Mouse (Mus musculus) limb, embryonic 11.5 days (tissue): ENCODE measurements around the gene Tomt. TPM values are rescaled to one million over a fixed set of nuclear protein-coding genes. Genes with fewer than 3 reads are reported as not detected.
A peak's percentile ranks its signal among the peaks of the same experiment; 100 is the strongest.
"Not testable (repeated sequence)": the region's sequence is repeated elsewhere in the genome, so short reads cannot be mapped to it uniquely, and the experiment has no call there.

Experiments
- ATAC-seq: fragments of 200-750 bp; cut with Nextera tagmentation; 2 replicates; pipeline ENCODE4 v1.8.0; 2017; ENCODE audit warnings: low read depth; ENCODE audit not compliant: insufficient number of reproducible peaks, low FRiP score, low TSS enrichment
- DNase-seq: peaks from one replicate; pipeline ENCODE4 v3.0.0-alpha.2; 2015; ENCODE audit warnings: low spot score
- H3K27ac ChIP-seq: fragments of 300-500 bp; sonication (generic); replicated peaks from 2 replicates; pipeline ENCODE4 v1.5.1; 2014; ENCODE audit warnings: low read depth, mild to moderate bottlenecking, low read length
- H3K27me3 ChIP-seq: fragments of 300-500 bp; sonication (generic); 2 replicates; pipeline ENCODE4 v1.6.1; 2014; ENCODE audit warnings: mild to moderate bottlenecking, low read length, mixed read lengths; ENCODE audit not compliant: control insufficient read depth, insufficient read depth
- H3K36me3 ChIP-seq: fragments of 300-500 bp; sonication (generic); 2 replicates; pipeline ENCODE4 v1.6.1; 2014; ENCODE audit warnings: mild to moderate bottlenecking, low read length, moderate library complexity, mixed read lengths; ENCODE audit not compliant: control insufficient read depth, insufficient read depth
- H3K4me1 ChIP-seq: fragments of 300-500 bp; sonication (generic); 2 replicates; pipeline ENCODE4 v1.6.1; 2014; ENCODE audit warnings: low read length, mixed read lengths; ENCODE audit not compliant: control insufficient read depth, insufficient read depth
- H3K4me2 ChIP-seq: fragments of 300-500 bp; sonication (generic); 2 replicates; pipeline ENCODE4 v1.6.1; 2014; ENCODE audit warnings: low read depth, mild to moderate bottlenecking, moderate library complexity; ENCODE audit not compliant: severe bottlenecking
- H3K4me3 ChIP-seq: fragments of 300-500 bp; sonication (generic); 2 replicates; pipeline ENCODE4 v1.5.1; 2014; ENCODE audit warnings: low read depth, low read length
- H3K9ac ChIP-seq: fragments of 300-500 bp; sonication (generic); 2 replicates; pipeline ENCODE4 v1.6.1; 2014; ENCODE audit warnings: mild to moderate bottlenecking, low read length
- H3K9me3 ChIP-seq: fragments of 300-500 bp; sonication (generic); 2 replicates; pipeline ENCODE4 v1.6.1; 2016; ENCODE audit warnings: low read length; ENCODE audit not compliant: control insufficient read depth
- WGBS: fragments of 180-500 bp; shearing (Covaris S2); extraction: QIAGEN DNeasy Blood & Tissue Kit; methylation state at CpG from one replicate; pipeline ENCODE4 v1.1.7; 2014; 5-methylcytosine and 5-hydroxymethylcytosine counted together
- polyA plus RNA-seq: library from polyadenylated mRNA; unstranded; fragments of >200 nt; fragmentation: Nextera tagmentation; extraction: Ambion mirVana; gene quantifications from 2 replicates; pipeline ENCODE4 v1.2.1, GENCODE M21; 2014

Gene Tomt
- polyA plus RNA-seq, 1 experiment from 2014 or later, result 0.40 TPM

GRCm38 (mm10) chr7:101937569-101937968 is 31.4 kb upstream of the Tomt start:
- H3K4me2 ChIP-seq, result no peak overlapping the region
- no peak overlapping the region for H3K9ac ChIP-seq
- no peaks in the 10 kb centered on the region for H3K9me3 ChIP-seq
- 94% methylated on average over 4 of the region's 4 CpGs for WGBS
- H3K4me3 ChIP-seq, result no peak overlapping the region
- DNase-seq, result no peak
- no peaks in the 10 kb centered on the region; the same call in 1 of the 2 replicates for H3K4me1 ChIP-seq
- ATAC-seq, result no peak
- H3K36me3 ChIP-seq, result peaks cover 2% of the 10 kb centered on the region; the same call in 1 of the 2 replicates
- no peak overlapping the region for H3K27ac ChIP-seq
- no peaks in the 10 kb centered on the region for H3K27me3 ChIP-seq

GRCm38 (mm10) chr7:101936996-101937395 is 30.8 kb upstream of the Tomt start:
- no peak for ATAC-seq
- H3K4me1 ChIP-seq, result no peaks in the 10 kb centered on the region; the same call in 1 of the 2 replicates
- 96% methylated on average over 4 of the region's 4 CpGs for WGBS

GRCm38 (mm10) chr7:101935957-101936356 is 29.8 kb upstream of the Tomt start:
- ATAC-seq (no peak), DNase-seq (no peak)
- Histone ChIP-seq H3K27me3 (no peaks in the 10 kb centered on the region), H3K4me3 (no peak overlapping the region), H3K9ac (no peak overlapping the region), H3K36me3 (peaks cover 2% of the 10 kb centered on the region; the same call in 1 of the 2 replicates), H3K4me1 (no peaks in the 10 kb centered on the region; the same call in 1 of the 2 replicates), H3K4me2 (no peak overlapping the region), H3K9me3 (no peaks in the 10 kb centered on the region), H3K27ac (no peak overlapping the region)
- 96% methylated on average over 4 of the region's 4 CpGs for WGBS

More at GRCm38 (mm10) chr7:101936996-101937395, 30.8 kb upstream of the Tomt start:
- Histone ChIP-seq H3K27ac (no peak overlapping the region), H3K4me2 (no peak overlapping the region), H3K9me3 (no peaks in the 10 kb centered on the region), H3K36me3 (peaks cover 2% of the 10 kb centered on the region; the same call in 1 of the 2 replicates), H3K9ac (no peak overlapping the region), H3K27me3 (no peaks in the 10 kb centered on the region), H3K4me3 (no peak overlapping the region)
- no peak for DNase-seq

GRCm38 (mm10) chr7:101933751-101934240 is 27.6 kb upstream of the Tomt start, which contains the start of the genes Lrrc51 and Numa1:
TSS of gene Lrrc51 (minus strand) at chr7:101933895.
TSS of gene Numa1 (plus strand) at chr7:101934111.
- peak; percentile 98 for DNase-seq
- H3K36me3 ChIP-seq, result no peaks in the 10 kb centered on the region; the same call in 1 of the 2 replicates
- ATAC-seq, result peak; percentile 98
- no peaks in the 10 kb centered on the region for H3K9me3 ChIP-seq
- H3K4me3 ChIP-seq, result peak within 1 kb of the TSS; percentile 68
- peak within 1 kb of the TSS; percentile 77 for H3K9ac ChIP-seq
- H3K27me3 ChIP-seq, result no peaks in the 10 kb centered on the region
- under 1% methylated on average over 40 of the region's 40 CpGs for WGBS
- H3K4me1 ChIP-seq, result no peaks in the 10 kb centered on the region; the same call in 1 of the 2 replicates
- H3K27ac ChIP-seq, result peak within 1 kb of the TSS; percentile 38; the same call in 1 of the 2 replicates
- peak within 1 kb of the TSS; percentile 57 for H3K4me2 ChIP-seq

- ATAC-seq, result peak; percentile 15; the same call in 1 of the 2 replicates
- WGBS, result 8% methylated on average over 15 of the region's 15 CpGs
These were observed 27.1 kb upstream of the Tomt start for GRCm38 (mm10) chr7:101933300-101933699.

GRCm38 (mm10) chr7:101932551-101932950 is 26.4 kb upstream of the Tomt start:
- no peak for DNase-seq
- H3K36me3 ChIP-seq, result no peaks in the 10 kb centered on the region
- no peaks in the 10 kb centered on the region; the same call in 1 of the 2 replicates for H3K4me1 ChIP-seq
- H3K27ac ChIP-seq, result no peak overlapping the region
- peak overlapping the region; percentile 68; the same call in 1 of the 2 replicates for H3K4me3 ChIP-seq
- 86% methylated on average over 1 of the region's 1 CpGs for WGBS
- H3K9ac ChIP-seq, result no peak overlapping the region
- no peak for ATAC-seq
- no peaks in the 10 kb centered on the region for H3K27me3 ChIP-seq
- no peak overlapping the region; the same call in 1 of the 2 replicates for H3K4me2 ChIP-seq
- H3K9me3 ChIP-seq, result no peaks in the 10 kb centered on the region

More at GRCm38 (mm10) chr7:101933300-101933699, 27.1 kb upstream of the Tomt start:
- Histone ChIP-seq H3K9me3 (no peaks in the 10 kb centered on the region), H3K36me3 (no peaks in the 10 kb centered on the region; the same call in 1 of the 2 replicates), H3K27me3 (no peaks in the 10 kb centered on the region), H3K4me2 (peak overlapping the region; percentile 57), H3K9ac (peak overlapping the region; percentile 66), H3K27ac (no peak overlapping the region), H3K4me3 (peak overlapping the region; percentile 68), H3K4me1 (no peaks in the 10 kb centered on the region; the same call in 1 of the 2 replicates)
- no peak for DNase-seq

- no peaks in the 10 kb centered on the region for H3K27me3 ChIP-seq
- DNase-seq (no peak), ATAC-seq (no peak)
- WGBS, result 95% methylated on average over 3 of the region's 3 CpGs
- no peaks in the 10 kb centered on the region for H3K4me1 ChIP-seq
- H3K9me3 ChIP-seq, result no peaks in the 10 kb centered on the region
- no peak overlapping the region for H3K9ac ChIP-seq
- H3K4me2 ChIP-seq, result no peak overlapping the region
- H3K36me3 ChIP-seq, result no peaks in the 10 kb centered on the region
- H3K4me3 ChIP-seq, result no peak overlapping the region
- no peak overlapping the region for H3K27ac ChIP-seq
These were observed 21.9 kb upstream of the Tomt start for GRCm38 (mm10) chr7:101928093-101928492.

- H3K9ac ChIP-seq, H3K4me1 ChIP-seq, H3K9me3 ChIP-seq, ATAC-seq, H3K27me3 ChIP-seq, DNase-seq, H3K36me3 ChIP-seq, H3K27ac ChIP-seq, H3K4me2 ChIP-seq, H3K4me3 ChIP-seq: not testable (repeated sequence)
These were observed 19.7 kb upstream of the Tomt start for GRCm38 (mm10) chr7:101925892-101926291.
